Mouse (Mus musculus) MEL (cell line): ENCODE measurements around the gene Cct3. TPM values are rescaled to one million over a fixed set of nuclear protein-coding genes. Genes with fewer than 3 reads are reported as not detected.

Source experiments
- DNase-seq: peaks from one replicate; pipeline ENCODE4 v3.0.0; 2011; ENCODE audit warnings: low read depth, low spot score
- H3K27ac ChIP-seq: 2 replicates; pipeline ENCODE4 v1.5.1; 2012; ENCODE audit warnings: low read depth, mild to moderate bottlenecking, control low read depth, low read length, moderate library complexity; ENCODE audit not compliant: control insufficient read depth
- H3K27me3 ChIP-seq, 2 experiments: fragments of 150-350 bp in 1 of 2; sonication (generic) in 1 of 2; 2 replicates each; pipeline ENCODE4 v1.6.1; 2012; ENCODE audit warnings: low read length in 2 of 2, mild to moderate bottlenecking in 2 of 2, improper control_type of control experiment in 1 of 2, moderate library complexity in 1 of 2; ENCODE audit not compliant: insufficient read depth in 2 of 2, control insufficient read depth in 1 of 2
- H3K36me3 ChIP-seq, 2 experiments: 2 replicates each; pipeline ENCODE4 v1.6.1; 2012 to 2014; ENCODE audit warnings: low read length in 2 of 2, improper control_type of control experiment in 1 of 2, inconsistent platforms in 1 of 2, mild to moderate bottlenecking in 1 of 2; ENCODE audit not compliant: insufficient read depth in 2 of 2, control insufficient read depth in 1 of 2
- H3K4me1 ChIP-seq, 2 experiments: fragments of 150-350 bp in 1 of 2; sonication (generic) in 1 of 2; 2 replicates each; pipeline ENCODE4 v1.6.1; 2012; ENCODE audit warnings: low read length in 2 of 2, improper control_type of control experiment in 1 of 2, mild to moderate bottlenecking in 1 of 2; ENCODE audit not compliant: insufficient read depth in 2 of 2, control insufficient read depth in 1 of 2
- H3K4me3 ChIP-seq, 2 experiments: fragments of 150-350 bp in 1 of 2; sonication (generic) in 1 of 2; 2 replicates each; pipeline ENCODE4 v1.5.1; 2012; ENCODE audit warnings: low read depth in 2 of 2, low read length in 2 of 2, mild to moderate bottlenecking in 2 of 2, moderate library complexity in 2 of 2, control low read depth in 1 of 2, improper control_type of control experiment in 1 of 2; ENCODE audit not compliant: control insufficient read depth in 1 of 2, insufficient read depth in 1 of 2
- H3K79me2 ChIP-seq: 2 replicates; pipeline ENCODE4 v1.6.1; 2012; ENCODE audit warnings: mild to moderate bottlenecking, low read length, moderate library complexity; ENCODE audit not compliant: control insufficient read depth, poor library complexity, insufficient read depth
- H3K9ac ChIP-seq: 2 replicates; pipeline ENCODE4 v1.6.1; 2012; ENCODE audit warnings: low read depth, mild to moderate bottlenecking, control low read depth, low read length, moderate library complexity; ENCODE audit not compliant: control insufficient read depth, poor library complexity, severe bottlenecking
- H3K9me3 ChIP-seq: fragments of 150-350 bp; sonication (generic); replicated peaks from 2 replicates; pipeline ENCODE4 v1.6.1; 2012; ENCODE audit warnings: mild to moderate bottlenecking, low read length, improper control_type of control experiment, moderate library complexity; ENCODE audit not compliant: insufficient read depth
- BHLHE40 ChIP-seq: IDR thresholded peaks from 2 replicates; pipeline ENCODE4 v1.6.1; 2012; ENCODE audit warnings: low read depth, mild to moderate bottlenecking, inconsistent platforms, low read length, improper control_type of control experiment, borderline replicate concordance
- CHD2 ChIP-seq: IDR thresholded peaks from 2 replicates; pipeline ENCODE4 v1.6.1; 2011; ENCODE audit warnings: low read length, improper control_type of control experiment
- CTCF ChIP-seq, 3 experiments: IDR thresholded peaks in 2 of 3; conservative IDR thresholded peaks in 1 of 3; 2 replicates each; pipeline ENCODE4 v1.5.1; 2011 to 2012; ENCODE audit warnings: low read length in 3 of 3, low read depth in 2 of 3, mild to moderate bottlenecking in 2 of 3, improper control_type of control experiment in 1 of 3, inconsistent platforms in 1 of 3, mixed read lengths in 1 of 3, moderate library complexity in 1 of 3; ENCODE audit not compliant: control insufficient read depth in 1 of 3, insufficient read depth in 1 of 3, poor library complexity in 1 of 3, severe bottlenecking in 1 of 3
- ELF1 ChIP-seq: IDR thresholded peaks from 2 replicates; pipeline ENCODE4 v1.6.1; 2014; ENCODE audit warnings: low read depth, mild to moderate bottlenecking, inconsistent platforms, low read length, improper control_type of control experiment, moderate library complexity
- GABPA ChIP-seq: IDR thresholded peaks from 2 replicates; pipeline ENCODE4 v1.6.1; 2012; ENCODE audit warnings: low read depth, mild to moderate bottlenecking, inconsistent platforms, low read length, improper control_type of control experiment, moderate library complexity
- GATA1 ChIP-seq: IDR thresholded peaks from 2 replicates; pipeline ENCODE4 v1.6.1; 2011; ENCODE audit warnings: low read depth, low read length, improper control_type of control experiment
- KAT2A ChIP-seq: conservative IDR thresholded peaks from 2 replicates; pipeline ENCODE4 v1.6.1; 2012; ENCODE audit warnings: low read depth, low read length, improper control_type of control experiment, inconsistent platforms
- MAX ChIP-seq: IDR thresholded peaks from 2 replicates; pipeline ENCODE4 v1.6.1; 2011; ENCODE audit warnings: low read length, improper control_type of control experiment
- MAZ ChIP-seq: IDR thresholded peaks from 2 replicates; pipeline ENCODE4 v1.6.1; 2012; ENCODE audit warnings: low read depth, mild to moderate bottlenecking, inconsistent platforms, low read length, improper control_type of control experiment
- MEF2A ChIP-seq: IDR thresholded peaks from 2 replicates; pipeline ENCODE4 v1.6.1; 2014; ENCODE audit warnings: low read depth, mild to moderate bottlenecking, inconsistent platforms, low read length, improper control_type of control experiment; ENCODE audit not compliant: poor library complexity, insufficient replicate concordance, severe bottlenecking; ENCODE audit errors: extremely low read depth
- MYB ChIP-seq: IDR thresholded peaks from 2 replicates; pipeline ENCODE4 v1.6.1; 2011; ENCODE audit warnings: mild to moderate bottlenecking, low read depth, low read length, improper control_type of control experiment
- MYC ChIP-seq: IDR thresholded peaks from 2 replicates; pipeline ENCODE4 v1.6.1; 2011; ENCODE audit warnings: low read depth, mild to moderate bottlenecking, low read length, improper control_type of control experiment, moderate library complexity
- NELFE ChIP-seq: IDR thresholded peaks from 2 replicates; pipeline ENCODE4 v1.6.1; 2011; ENCODE audit warnings: low read depth, low read length, improper control_type of control experiment
- NRF1 ChIP-seq: IDR thresholded peaks from 2 replicates; pipeline ENCODE4 v1.6.1; 2014; ENCODE audit warnings: low read depth, mild to moderate bottlenecking, inconsistent platforms, low read length, improper control_type of control experiment, moderate library complexity; ENCODE audit not compliant: poor library complexity, insufficient read depth, severe bottlenecking
- POLR2AphosphoS2 ChIP-seq: IDR thresholded peaks from 2 replicates; pipeline ENCODE4 v1.6.1; 2011; ENCODE audit warnings: low read length, improper control_type of control experiment
- RAD21 ChIP-seq: IDR thresholded peaks from 2 replicates; pipeline ENCODE4 v1.6.1; 2011; ENCODE audit warnings: mild to moderate bottlenecking, low read depth, low read length, improper control_type of control experiment
- RCOR1 ChIP-seq: IDR thresholded peaks from 2 replicates; pipeline ENCODE4 v1.6.1; 2012; ENCODE audit warnings: low read depth, mild to moderate bottlenecking, inconsistent platforms, low read length, improper control_type of control experiment
- SMC3 ChIP-seq: IDR thresholded peaks from 2 replicates; pipeline ENCODE4 v1.6.1; 2011; ENCODE audit warnings: low read depth, low read length, improper control_type of control experiment
- TBP ChIP-seq: IDR thresholded peaks from 2 replicates; pipeline ENCODE4 v1.8.0; 2011; ENCODE audit warnings: low read depth, low read length, improper control_type of control experiment
- USF1 ChIP-seq: IDR thresholded peaks from 2 replicates; pipeline ENCODE4 v1.6.1; 2014; ENCODE audit warnings: low read depth, mild to moderate bottlenecking, inconsistent platforms, low read length, improper control_type of control experiment, moderate library complexity
- USF2 ChIP-seq, 2 experiments: IDR thresholded peaks; 2 replicates each; pipeline ENCODE4 v1.6.1; 2011 to 2012; ENCODE audit warnings: improper control_type of control experiment in 2 of 2, low read length in 2 of 2, borderline replicate concordance in 1 of 2, inconsistent platforms in 1 of 2, low read depth in 1 of 2, mild to moderate bottlenecking in 1 of 2; ENCODE audit not compliant: insufficient read depth in 1 of 2
- ZC3H11A ChIP-seq: IDR thresholded peaks from 2 replicates; pipeline ENCODE4 v1.6.1; 2012; ENCODE audit warnings: low read depth, mild to moderate bottlenecking, inconsistent platforms, low read length, improper control_type of control experiment
- ZKSCAN1 ChIP-seq: IDR thresholded peaks from 2 replicates; pipeline ENCODE4 v1.6.1; 2012; ENCODE audit warnings: low read depth, mild to moderate bottlenecking, inconsistent platforms, low read length, improper control_type of control experiment, moderate library complexity
- ZNF384 ChIP-seq: IDR thresholded peaks from 2 replicates; pipeline ENCODE4 v1.6.1; 2012; ENCODE audit warnings: low read depth, mild to moderate bottlenecking, inconsistent platforms, low read length, improper control_type of control experiment
- polyA plus RNA-seq, 2 experiments: library from polyadenylated mRNA; stranded (reverse) in 1 of 2; unstranded in 1 of 2; fragments of >175 nt in 1 of 2; fragments of >200 nt in 1 of 2; gene quantifications; 2 replicates each; pipeline versions ENCODE4 v1.2.1 to v1.2.4; 2012; ENCODE audit warnings: low replicate concordance in 2 of 2, low read depth in 1 of 2; ENCODE audit not compliant: insufficient read length in 2 of 2, insufficient read depth in 1 of 2, missing spikeins in 1 of 2
- total RNA-seq: library from RNA; depleted of rRNA; stranded (reverse); fragments of 300-350 nt; gene quantifications from 2 replicates; pipeline ENCODE4 v1.2.3, GENCODE M21; 2012

Gene Cct3
- total and polyA plus RNA-seq, 3 experiments = 777 to 1,549 (median 1,271) TPM

- H3K27ac ChIP-seq = no peak overlapping the region
- H3K27me3 ChIP-seq = no peaks in the 10 kb centered on the region
- no peaks in the 10 kb centered on the region for H3K79me2 ChIP-seq
- DNase-seq = peak; percentile 29
- no peak overlapping the region for H3K4me3 ChIP-seq
- no peak overlapping the region for H3K9ac ChIP-seq
- H3K4me1 ChIP-seq = peaks cover 2 to 13% of the 10 kb centered on the region in 2 experiments
- no peaks in the 10 kb centered on the region for H3K9me3 ChIP-seq
- TF ChIP-seq ZNF384 (no peak; the same call in 1 of the 2 replicates), TBP (peak; percentile 99), MAZ (no peak)
- peaks cover 0 to 7% of the 10 kb centered on the region in 2 experiments; a peak in 2 of 4 replicates for H3K36me3 ChIP-seq
Observed at GRCm38 (mm10) chr3:88271859-88272258, 25.1 kb upstream of the Cct3 start.

- no peaks in the 10 kb centered on the region for H3K27me3 ChIP-seq
- H3K9ac ChIP-seq = no peak overlapping the region
- peak; percentile 58 to 83 (median 61) for TF ChIP-seq CTCF (IDR thresholded peaks at IDR 0.05 in 2 of 3, conservative IDR thresholded peaks at IDR 0.05 in 1 of 3; ENCODE audit: control insufficient read depth in 1 of 3, insufficient read depth in 1 of 3, low read depth in 2 of 3, low read length in 3 of 3, poor library complexity in 1 of 3, severe bottlenecking in 1 of 3)
- peak; percentile 29 for TF ChIP-seq SMC3
- TF ChIP-seq RAD21 = peak; percentile 15
- no peak for TF ChIP-seq NELFE
- H3K4me3 ChIP-seq = no peak overlapping the region
- H3K9me3 ChIP-seq = no peaks in the 10 kb centered on the region
- peaks cover 2 to 8% of the 10 kb centered on the region in 2 experiments for H3K4me1 ChIP-seq
- DNase-seq = peak; percentile 61
- H3K27ac ChIP-seq = no peak overlapping the region
- H3K79me2 ChIP-seq = no peaks in the 10 kb centered on the region
- H3K36me3 ChIP-seq = peaks cover 0 to 6% of the 10 kb centered on the region in 2 experiments; a peak in 2 of 4 replicates
Observed at GRCm38 (mm10) chr3:88274002-88274401, 22.9 kb upstream of the Cct3 start.

DNA sequence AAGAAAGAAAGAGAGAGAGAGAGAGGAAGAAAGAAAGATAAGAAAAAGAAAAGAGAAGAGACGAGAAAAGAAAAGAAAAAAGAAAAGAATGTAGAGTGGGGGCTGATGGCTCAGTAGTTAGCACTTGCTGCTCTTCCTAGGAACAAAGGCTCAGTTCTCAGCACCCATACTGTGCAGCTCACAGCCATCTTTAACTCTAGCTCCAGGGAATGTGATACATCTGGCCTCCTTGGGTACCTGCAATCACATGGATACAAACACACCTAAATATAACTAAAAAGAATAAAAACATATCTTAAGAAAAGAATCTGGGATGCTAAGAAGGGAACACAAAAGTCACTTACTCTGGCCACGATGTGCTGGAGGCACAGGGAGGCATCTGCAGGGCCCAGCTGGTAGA lies 20.8 kb upstream of the Cct3 start:
- Histone ChIP-seq H3K9me3 (no peaks in the 10 kb centered on the region), H3K9ac (no peak overlapping the region), H3K4me3 (no peak overlapping the region), H3K79me2 (no peaks in the 10 kb centered on the region), H3K36me3 (peaks cover 0 to 3% of the 10 kb centered on the region in 2 experiments; a peak in 1 of 4 replicates), H3K27ac (no peak overlapping the region), H3K4me1 (peaks cover 2 to 3% of the 10 kb centered on the region in 2 experiments; a peak in 2 of 4 replicates), H3K27me3 (no peaks in the 10 kb centered on the region)
- no peak for TF ChIP-seq GABPA
- no peak for TF ChIP-seq ZKSCAN1
- no peak for TF ChIP-seq MAX
- no peak for TF ChIP-seq ZC3H11A
- TF ChIP-seq POLR2AphosphoS2 = no peak
- TF ChIP-seq ZNF384 = no peak
- TF ChIP-seq RCOR1 = no peak
- TF ChIP-seq GATA1 = no peak
- TF ChIP-seq KAT2A = no peak
- TF ChIP-seq USF1 = no peak
- TF ChIP-seq MYC = no peak
- TF ChIP-seq MYB = no peak
- TF ChIP-seq SMC3 = no peak
- TF ChIP-seq NRF1 = no peak
- TF ChIP-seq ELF1 = no peak
- TF ChIP-seq USF2 (IDR thresholded peaks at IDR 0.05; ENCODE audit: borderline replicate concordance in 1 of 2, insufficient read depth in 1 of 2, low read depth in 1 of 2, low read length in 2 of 2) = no peak
- no peak for TF ChIP-seq BHLHE40
- no peak for TF ChIP-seq CHD2
- no peak for TF ChIP-seq MEF2A
- DNase-seq = no peak
